Mouse (Mus musculus) stomach, embryonic 16.5 days (tissue): Measurements from ENCODE around the gene Prkcg. TPM values are rescaled to one million over a fixed set of nuclear protein-coding genes. Genes with fewer than 3 reads are reported as not detected.

Experiments
- ATAC-seq: fragments of 200-750 bp; cut with Nextera tagmentation; 2 replicates; pipeline ENCODE4 v1.8.0; 2017; ENCODE audit warnings: moderate number of reproducible peaks, moderate TSS enrichment; ENCODE audit not compliant: insufficient read depth, low FRiP score
- H3K27ac ChIP-seq: fragments of 300-500 bp; sonication (generic); 2 replicates; pipeline ENCODE4 v1.5.1; 2014; ENCODE audit warnings: low read length
- H3K27me3 ChIP-seq: fragments of 300-500 bp; sonication (generic); 2 replicates; pipeline ENCODE4 v1.6.1; 2014; ENCODE audit warnings: low read length, control low read depth, mixed read lengths; ENCODE audit not compliant: control insufficient read depth, insufficient read depth
- H3K36me3 ChIP-seq: fragments of 300-500 bp; sonication (generic); 2 replicates; pipeline ENCODE4 v1.6.1; 2014; ENCODE audit warnings: low read length; ENCODE audit not compliant: control insufficient read depth, insufficient read depth
- H3K4me1 ChIP-seq: fragments of 300-500 bp; sonication (generic); 2 replicates; pipeline ENCODE4 v1.6.1; 2014; ENCODE audit warnings: low read length, control low read depth, mixed read lengths; ENCODE audit not compliant: control insufficient read depth, insufficient read depth
- H3K4me2 ChIP-seq: fragments of 300-500 bp; sonication (generic); 2 replicates; pipeline ENCODE4 v1.6.1; 2014; ENCODE audit warnings: low read depth, low read length, mixed read lengths
- H3K4me3 ChIP-seq: fragments of 300-500 bp; sonication (generic); replicated peaks from 2 replicates; pipeline ENCODE4 v1.5.1; 2014; ENCODE audit warnings: mild to moderate bottlenecking, low read length
- H3K9ac ChIP-seq: fragments of 300-500 bp; sonication (generic); 2 replicates; pipeline ENCODE4 v1.6.1; 2014; ENCODE audit warnings: low read length
- H3K9me3 ChIP-seq: fragments of 300-500 bp; sonication (generic); replicated peaks from 2 replicates; pipeline ENCODE4 v1.6.1; 2016; ENCODE audit warnings: low read length, control low read depth; ENCODE audit not compliant: control insufficient read depth
- WGBS: fragments of 180-500 bp; shearing (Covaris S2); extraction: QIAGEN DNeasy Blood & Tissue Kit; methylation state at CpG from one replicate; pipeline ENCODE4 v1.1.7; 2014; 5-methylcytosine and 5-hydroxymethylcytosine counted together
- polyA plus RNA-seq: library from polyadenylated mRNA; unstranded; fragments of >200 nt; fragmentation: Nextera tagmentation; extraction: Ambion mirVana; gene quantifications from 2 replicates; pipeline ENCODE4 v1.2.1, GENCODE M21; 2015

Prkcg gene
- polyA plus RNA-seq, 1 experiment from 2014 or later, result 1.1 TPM

GRCm38 (mm10) chr7:3339010-3339409 is 50.0 kb downstream of the Prkcg start:
- Histone ChIP-seq H3K4me2 (no peak overlapping the region), H3K27me3 (no peaks in the 10 kb centered on the region), H3K4me1 (no peaks in the 10 kb centered on the region), H3K36me3 (no peaks in the 10 kb centered on the region), H3K27ac (no peak overlapping the region), H3K9ac (no peak overlapping the region), H3K9me3 (no peaks in the 10 kb centered on the region), H3K4me3 (no peak overlapping the region)
- no peak for ATAC-seq
- 84% methylated on average over 11 of the region's 11 CpGs for WGBS

GRCm38 (mm10) chr7:3343861-3344260 is 54.9 kb downstream of the Prkcg start:
- Histone ChIP-seq H3K4me2 (no peak overlapping the region), H3K9ac (no peak overlapping the region), H3K4me3 (no peak overlapping the region), H3K9me3 (no peaks in the 10 kb centered on the region), H3K36me3 (no peaks in the 10 kb centered on the region), H3K4me1 (no peaks in the 10 kb centered on the region), H3K27ac (no peak overlapping the region), H3K27me3 (no peaks in the 10 kb centered on the region)
- 93% methylated on average over 3 of the region's 3 CpGs for WGBS
- ATAC-seq, result no peak

- Histone ChIP-seq H3K27me3 (no peaks in the 10 kb centered on the region), H3K9ac (no peak overlapping the region), H3K4me1 (no peaks in the 10 kb centered on the region), H3K36me3 (no peaks in the 10 kb centered on the region), H3K27ac (no peak overlapping the region), H3K4me2 (no peak overlapping the region), H3K9me3 (no peaks in the 10 kb centered on the region), H3K4me3 (no peak overlapping the region)
- ATAC-seq, result no peak
- 91% methylated on average over 3 of the region's 3 CpGs for WGBS
These were observed 56.3 kb downstream of the Prkcg start for GRCm38 (mm10) chr7:3345301-3345700.

GRCm38 (mm10) chr7:3347366-3348287 is 58.6 kb downstream of the Prkcg start:
- no peak for ATAC-seq
- no peaks in the 10 kb centered on the region for H3K4me1 ChIP-seq
- no peak overlapping the region for H3K4me3 ChIP-seq
- H3K9ac ChIP-seq, result no peak overlapping the region
- H3K27me3 ChIP-seq, result no peaks in the 10 kb centered on the region
- WGBS, result 66% methylated on average over 20 of the region's 20 CpGs
- H3K9me3 ChIP-seq, result no peaks in the 10 kb centered on the region
- H3K4me2 ChIP-seq, result no peak overlapping the region
- no peak overlapping the region for H3K27ac ChIP-seq
- no peaks in the 10 kb centered on the region for H3K36me3 ChIP-seq

DNA sequence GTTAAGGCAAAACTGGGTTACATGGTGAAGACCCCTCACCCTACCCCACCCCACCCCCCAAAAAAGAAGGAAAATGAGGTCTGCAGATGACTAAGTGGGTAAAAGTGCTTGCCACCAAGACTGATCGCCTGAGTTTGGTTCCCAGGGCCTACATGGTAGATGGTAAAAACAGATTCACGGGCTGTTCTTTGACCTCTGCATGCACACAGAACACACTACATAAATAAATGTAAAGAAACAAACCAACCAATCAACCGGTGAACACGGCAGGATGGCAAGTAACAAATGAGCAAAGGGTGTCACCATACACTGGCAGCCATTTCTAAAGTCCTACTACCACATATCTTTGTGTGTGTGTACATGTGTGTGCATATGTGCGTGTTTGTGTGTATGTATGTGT is 59.3 kb downstream of the Prkcg start:
- 76% methylated on average over 5 of the region's 5 CpGs for WGBS
- H3K4me2 ChIP-seq, result no peak overlapping the region
- no peaks in the 10 kb centered on the region for H3K27me3 ChIP-seq
- no peaks in the 10 kb centered on the region for H3K36me3 ChIP-seq
- H3K9me3 ChIP-seq, result no peaks in the 10 kb centered on the region
- H3K27ac ChIP-seq, result no peak overlapping the region
- H3K4me1 ChIP-seq, result no peaks in the 10 kb centered on the region
- H3K4me3 ChIP-seq, result no peak overlapping the region
- no peak overlapping the region for H3K9ac ChIP-seq
- no peak for ATAC-seq

- H3K36me3 ChIP-seq, result no peaks in the 10 kb centered on the region
- no peak overlapping the region for H3K4me3 ChIP-seq
- H3K9me3 ChIP-seq, result no peaks in the 10 kb centered on the region
- no peaks in the 10 kb centered on the region for H3K4me1 ChIP-seq
- no peak overlapping the region for H3K27ac ChIP-seq
- H3K4me2 ChIP-seq, result no peak overlapping the region
- H3K27me3 ChIP-seq, result no peaks in the 10 kb centered on the region
- H3K9ac ChIP-seq, result no peak overlapping the region
- ATAC-seq, result no peak
- 85% methylated on average over 9 of the region's 9 CpGs for WGBS
These were observed 60.8 kb downstream of the Prkcg start for GRCm38 (mm10) chr7:3349775-3350174.

GRCm38 (mm10) chr7:3351536-3351935 is 62.6 kb downstream of the Prkcg start:
- Histone ChIP-seq H3K36me3 (no peaks in the 10 kb centered on the region), H3K9ac (no peak overlapping the region), H3K4me1 (no peaks in the 10 kb centered on the region), H3K27ac (no peak overlapping the region), H3K27me3 (no peaks in the 10 kb centered on the region), H3K4me2 (no peak overlapping the region), H3K9me3 (no peaks in the 10 kb centered on the region), H3K4me3 (no peak overlapping the region)
- WGBS, result 85% methylated on average over 1 of the region's 1 CpGs
- no peak for ATAC-seq

GRCm38 (mm10) chr7:3354850-3355249 is 65.9 kb downstream of the Prkcg start:
- Histone ChIP-seq H3K27ac (no peak overlapping the region), H3K9me3 (no peaks in the 10 kb centered on the region), H3K27me3 (no peaks in the 10 kb centered on the region), H3K36me3 (peaks cover 4% of the 10 kb centered on the region; the same call in 1 of the 2 replicates), H3K9ac (no peak overlapping the region), H3K4me3 (no peak overlapping the region), H3K4me1 (no peaks in the 10 kb centered on the region), H3K4me2 (no peak overlapping the region)
- 77% methylated on average over 6 of the region's 6 CpGs for WGBS
- ATAC-seq, result no peak

GRCm38 (mm10) chr7:3360678-3361077 is 71.7 kb downstream of the Prkcg start:
- WGBS, result 93% methylated on average over 1 of the region's 1 CpGs
- Histone ChIP-seq H3K4me3 (no peak overlapping the region), H3K27me3 (no peaks in the 10 kb centered on the region), H3K36me3 (peaks cover 6% of the 10 kb centered on the region; the same call in 1 of the 2 replicates), H3K9me3 (no peaks in the 10 kb centered on the region), H3K27ac (no peak overlapping the region), H3K9ac (no peak overlapping the region), H3K4me2 (no peak overlapping the region), H3K4me1 (no peaks in the 10 kb centered on the region)
- ATAC-seq, result no peak
